Mouse (Mus musculus) G1E (cell line): Measurements from ENCODE around the gene Zfp574. TPM values are rescaled to one million over a fixed set of nuclear protein-coding genes. Genes with fewer than 3 reads are reported as not detected.

Experiments used
- ATAC-seq: 2 replicates; pipeline ENCODE4 v1.8.0; 2016; ENCODE audit warnings: mild to moderate bottlenecking; ENCODE audit not compliant: insufficient number of reproducible peaks, poor library complexity, low FRiP score, severe bottlenecking; ENCODE audit errors: extremely low read depth
- DNase-seq: peaks from one replicate; pipeline ENCODE4 v3.0.0; 2012; ENCODE audit warnings: low spot score
- H3K27me3 ChIP-seq: 2 replicates; pipeline ENCODE4 v1.6.1; 2012; ENCODE audit warnings: mild to moderate bottlenecking, low read length, inconsistent platforms; ENCODE audit not compliant: insufficient read depth
- H3K36me3 ChIP-seq: replicated peaks from 2 replicates; pipeline ENCODE3; 2012; ENCODE audit warnings: mild to moderate bottlenecking, inconsistent platforms
- H3K4me1 ChIP-seq: 2 replicates; pipeline ENCODE4 v1.6.1; 2012; ENCODE audit warnings: low read depth, low read length, inconsistent platforms, mixed read lengths; ENCODE audit not compliant: insufficient read depth
- H3K4me3 ChIP-seq: 2 replicates; pipeline ENCODE4 v1.5.1; 2012; ENCODE audit warnings: low read depth, mild to moderate bottlenecking, inconsistent platforms, low read length, moderate library complexity, mixed read lengths
- H3K9me3 ChIP-seq: replicated peaks from 2 replicates; pipeline ENCODE4 v1.6.1; 2012; ENCODE audit warnings: inconsistent platforms
- CTCF ChIP-seq: IDR thresholded peaks from 2 replicates; pipeline ENCODE4 v1.5.1; 2012; ENCODE audit warnings: low read depth, low read length, inconsistent platforms, mixed read lengths
- GATA1 ChIP-seq: IDR thresholded peaks from 2 replicates; pipeline ENCODE4 v1.6.1; 2012; ENCODE audit warnings: borderline replicate concordance, low read length, inconsistent platforms, mixed read lengths
- GATA2 ChIP-seq: IDR thresholded peaks from 2 replicates; pipeline ENCODE4 v1.6.1; 2012; ENCODE audit warnings: low read depth, low read length, inconsistent platforms, borderline replicate concordance
- POLR2AphosphoS5 ChIP-seq: IDR thresholded peaks from 2 replicates; pipeline ENCODE4 v1.6.1; 2012; ENCODE audit warnings: low read depth, low read length, inconsistent platforms; ENCODE audit not compliant: insufficient replicate concordance
- TAL1 ChIP-seq: conservative IDR thresholded peaks from 2 replicates; pipeline ENCODE4 v1.6.1; 2012; ENCODE audit warnings: low read depth, low read length, inconsistent platforms, mixed read lengths
- polyA plus RNA-seq: library from polyadenylated mRNA; stranded (reverse); fragments of >175 nt; gene quantifications from 2 replicates; pipeline ENCODE4 v1.2.3, GENCODE M21; 2012
- total RNA-seq, 2 experiments: library from RNA; stranded (forward) in 1 of 2; stranded (reverse) in 1 of 2; fragments of 200-1000 nt in 1 of 2; fragments of >200 nt in 1 of 2; fragmentation: Nextera tagmentation in 1 of 2; gene quantifications; 2 replicates each; pipeline ENCODE4 v1.2.3; 2014 to 2017

Zfp574 gene
- total and polyA plus RNA-seq, 3 experiments, result 15.4 to 66.3 (median 31.5) TPM

- Histone ChIP-seq H3K27me3 (no peaks in the 10 kb centered on the region), H3K4me1 (peaks cover 82% of the 10 kb centered on the region), H3K36me3 (peaks cover 46% of the 10 kb centered on the region), H3K9me3 (no peaks in the 10 kb centered on the region; the same call in 1 of the 2 replicates), H3K4me3 (peak overlapping the region; percentile 92)
- ATAC-seq (no peak), DNase-seq (peak; percentile 49)
- TF ChIP-seq CTCF (no peak), GATA2 (no peak)
Observed at GRCm38 (mm10) chr7:25077414-25077755, 5.0 kb downstream of the Zfp574 start.

GRCm38 (mm10) chr7:25079496-25080026 lies 7.2 kb downstream of the Zfp574 start:
- H3K4me1 ChIP-seq, result peaks cover 81% of the 10 kb centered on the region
- ATAC-seq (no peak), DNase-seq (no peak)
- no peaks in the 10 kb centered on the region for H3K27me3 ChIP-seq
- peak overlapping the region; percentile 20; the same call in 1 of the 2 replicates for H3K4me3 ChIP-seq
- H3K36me3 ChIP-seq, result peaks cover 60% of the 10 kb centered on the region
- no peaks in the 10 kb centered on the region; the same call in 1 of the 2 replicates for H3K9me3 ChIP-seq
- TF ChIP-seq POLR2AphosphoS5 (no peak), TAL1 (no peak), GATA2 (no peak), GATA1 (no peak)

GRCm38 (mm10) chr7:25080431-25080830 lies 8.1 kb downstream of the Zfp574 start:
- DNase-seq (no peak), ATAC-seq (no peak)
- Histone ChIP-seq H3K27me3 (no peaks in the 10 kb centered on the region), H3K36me3 (peaks cover 69% of the 10 kb centered on the region), H3K4me1 (peaks cover 80% of the 10 kb centered on the region), H3K9me3 (no peaks in the 10 kb centered on the region; the same call in 1 of the 2 replicates), H3K4me3 (no peak overlapping the region)
- no peak for TF ChIP-seq POLR2AphosphoS5
- TF ChIP-seq TAL1, result no peak
- TF ChIP-seq CTCF, result no peak
- TF ChIP-seq GATA1, result no peak
- no peak for TF ChIP-seq GATA2

GRCm38 (mm10) chr7:25082510-25082909 lies 10.1 kb downstream of the Zfp574 start:
- Histone ChIP-seq H3K36me3 (peaks cover 86% of the 10 kb centered on the region), H3K4me1 (peaks cover 76% of the 10 kb centered on the region)
- no peak; the same call in 1 of the 2 replicates for ATAC-seq

DNA sequence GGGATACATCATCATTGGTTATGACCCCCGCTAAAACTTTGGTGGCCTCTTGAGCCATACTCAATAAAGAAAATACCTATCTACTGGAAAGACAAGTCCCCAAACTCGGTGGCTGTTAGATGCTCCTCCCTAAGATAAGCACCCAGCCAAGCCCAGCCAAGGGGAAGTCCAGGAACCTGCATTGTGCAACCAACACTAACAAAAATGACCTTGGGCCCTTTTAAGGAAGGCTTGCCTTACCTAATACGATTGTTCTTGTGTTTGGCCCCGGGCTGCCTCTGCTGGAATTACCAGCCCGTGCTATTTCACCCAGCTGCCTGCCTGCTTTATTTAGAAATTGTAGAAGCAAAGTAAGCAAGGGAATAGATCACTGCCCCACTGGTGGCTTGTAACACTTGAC lies 12.3 kb downstream of the Zfp574 start:
- H3K36me3 ChIP-seq, result peaks cover 77% of the 10 kb centered on the region
- H3K27me3 ChIP-seq, result no peaks in the 10 kb centered on the region
- H3K4me3 ChIP-seq, result no peak overlapping the region
- no peaks in the 10 kb centered on the region; the same call in 1 of the 2 replicates for H3K9me3 ChIP-seq
- DNase-seq (no peak), ATAC-seq (no peak)
- H3K4me1 ChIP-seq, result peaks cover 68% of the 10 kb centered on the region
- TF ChIP-seq POLR2AphosphoS5 (no peak), TAL1 (no peak), GATA1 (no peak), CTCF (no peak), GATA2 (no peak)

More at GRCm38 (mm10) chr7:25082510-25082909, 10.1 kb downstream of the Zfp574 start:
- Histone ChIP-seq H3K9me3 (no peaks in the 10 kb centered on the region; the same call in 1 of the 2 replicates), H3K27me3 (no peaks in the 10 kb centered on the region), H3K4me3 (no peak overlapping the region)
- TF ChIP-seq GATA2, result no peak
- peak; percentile 22; the same call in 1 of the 2 replicates for TF ChIP-seq CTCF
- DNase-seq, result peak; percentile 65

- Histone ChIP-seq H3K27me3 (peaks cover 9% of the 10 kb centered on the region; the same call in 1 of the 2 replicates), H3K36me3 (peaks cover 57% of the 10 kb centered on the region), H3K4me1 (peaks cover 48% of the 10 kb centered on the region), H3K4me3 (no peak overlapping the region), H3K9me3 (no peaks in the 10 kb centered on the region)
- TF ChIP-seq TAL1 (no peak), GATA1 (no peak), GATA2 (no peak), POLR2AphosphoS5 (no peak), CTCF (no peak)
- no peak for ATAC-seq
- DNase-seq, result no peak
Observed at GRCm38 (mm10) chr7:25086656-25087055, 14.3 kb downstream of the Zfp574 start.
